ENCODE assay signal across 12 mouse cellular contexts in the genomic region with DNA sequence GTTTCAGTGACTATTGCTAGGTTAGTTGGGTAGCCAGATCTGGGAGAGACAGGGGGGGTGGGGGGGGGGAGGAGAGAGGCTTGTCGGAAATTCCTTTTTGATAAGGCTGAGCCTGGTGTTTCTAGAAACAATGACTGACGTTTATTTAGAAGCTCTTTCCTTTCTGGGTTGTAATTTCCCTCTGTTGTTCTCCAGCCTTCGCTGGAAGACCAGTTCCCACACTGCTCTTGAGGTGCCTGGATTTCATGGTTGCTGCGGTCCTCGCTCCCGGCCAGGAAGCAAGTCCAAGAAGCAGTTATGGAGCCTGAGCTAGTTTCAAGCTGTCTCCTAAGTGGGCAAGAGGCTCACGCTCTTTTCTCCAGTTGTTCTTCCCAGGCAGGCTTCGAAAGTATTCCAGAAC. TPM values are rescaled to one million over a fixed set of nuclear protein-coding genes. Genes with fewer than 3 reads are reported as not detected.
DNase-seq lines count a peak whose midpoint lies in the region; ATAC-seq lines count a peak whose summit lies in the region.
"Had no signal": no experiment of that assay in that cellular context is flagged by ENCODE, and none has a peak within 500 bp of the region (broad histone marks: within the 10 kb centered on the region; RNA-seq: fewer than 3 reads in every experiment).

No protein-coding gene starts in this region.

- H3K9ac ChIP-seq in heart, embryonic 11.5 days (ENCODE audit: low read depth, low read length), result no peak overlapping the region
- peak overlapping the region; percentile 80 for H3K9ac ChIP-seq in heart, embryonic 13.5 days
- H3K9ac ChIP-seq in limb, embryonic 13.5 days, result no peak overlapping the region
- H3K9ac ChIP-seq in midbrain, embryonic 15.5 days, result no peak overlapping the region
- H3K9ac ChIP-seq: liver, embryonic 14.5 days had no signal

- peak overlapping the region; percentile 68; the same call in 1 of the 2 replicates for H3K27ac ChIP-seq in heart, embryonic 11.5 days (ENCODE audit: low read depth, low read length)
- peak overlapping the region; percentile 62 for H3K27ac ChIP-seq in heart, embryonic 13.5 days (replicated peaks)
- H3K27ac ChIP-seq in limb, embryonic 13.5 days, result no peak overlapping the region
- H3K27ac ChIP-seq in midbrain, embryonic 15.5 days, result no peak overlapping the region
- H3K27ac ChIP-seq: liver, embryonic 14.5 days had no signal

- H3K27me3 ChIP-seq in heart, embryonic 11.5 days (ENCODE audit: control insufficient read depth, insufficient read depth, low read length), result peaks cover 35% of the 10 kb centered on the region
- peaks cover 39% of the 10 kb centered on the region for H3K27me3 ChIP-seq in heart, embryonic 13.5 days (replicated peaks)
- H3K27me3 ChIP-seq in limb, embryonic 13.5 days, result peaks cover 65% of the 10 kb centered on the region
- H3K27me3 ChIP-seq in midbrain, embryonic 15.5 days (replicated peaks), result no peaks in the 10 kb centered on the region

- H3K4me2 ChIP-seq in heart, embryonic 11.5 days, result peak overlapping the region; percentile 78
- H3K4me2 ChIP-seq in heart, embryonic 13.5 days, result peak overlapping the region; percentile 97
- peak overlapping the region; percentile 90 for H3K4me2 ChIP-seq in limb, embryonic 13.5 days (replicated peaks)
- H3K4me2 ChIP-seq in midbrain, embryonic 15.5 days, result peak overlapping the region; percentile 73; the same call in 1 of the 2 replicates

- WGBS in heart, embryonic 11.5 days (ENCODE audit: insufficient replicate concordance), result 29% methylated on average over 8 of the region's 8 CpGs
- WGBS in heart, embryonic 13.5 days, result 27% methylated on average over 8 of the region's 8 CpGs
- WGBS in limb, embryonic 13.5 days, result 52% methylated on average over 8 of the region's 8 CpGs
- 54% methylated on average over 8 of the region's 8 CpGs for WGBS in midbrain, embryonic 15.5 days

- no peaks in the 10 kb centered on the region for H3K36me3 ChIP-seq in heart, embryonic 11.5 days (ENCODE audit: control insufficient read depth, insufficient read depth, low read length)
- no peaks in the 10 kb centered on the region for H3K36me3 ChIP-seq in heart, embryonic 13.5 days
- no peaks in the 10 kb centered on the region for H3K36me3 ChIP-seq in limb, embryonic 13.5 days
- no peaks in the 10 kb centered on the region for H3K36me3 ChIP-seq in midbrain, embryonic 15.5 days (replicated peaks)

- no peaks in the 10 kb centered on the region for H3K9me3 ChIP-seq in heart, embryonic 11.5 days (replicated peaks; ENCODE audit: control insufficient read depth, low read length)
- H3K9me3 ChIP-seq in heart, embryonic 13.5 days, result 0 out of 2 replicates have a peak, but pooled peaks cover 8% of the 10 kb centered on the region
- H3K9me3 ChIP-seq in limb, embryonic 13.5 days, result peaks cover 13% of the 10 kb centered on the region
- no peaks in the 10 kb centered on the region for H3K9me3 ChIP-seq in midbrain, embryonic 15.5 days

- DNase-seq in heart, postnatal 4 days, result no peak
- DNase-seq in cerebellum, postnatal 14 days, result no peak
- DNase-seq in right cerebral cortex, postnatal 10 days (ENCODE audit: low spot score in 2 of 2), result no peak
- DNase-seq: right cerebral cortex, postnatal 25 days had no signal

- H3K4me1 ChIP-seq in heart, embryonic 11.5 days (ENCODE audit: control insufficient read depth, insufficient read depth, low read length), result peaks cover 10% of the 10 kb centered on the region
- H3K4me1 ChIP-seq in heart, embryonic 13.5 days, result peaks cover 34% of the 10 kb centered on the region
- peaks cover 33% of the 10 kb centered on the region for H3K4me1 ChIP-seq in limb, embryonic 13.5 days
- H3K4me1 ChIP-seq in midbrain, embryonic 15.5 days, result peaks cover 43% of the 10 kb centered on the region

- peak overlapping the region; percentile 53 for H3K4me3 ChIP-seq in heart, embryonic 11.5 days (ENCODE audit: low read depth, low read length)
- peak overlapping the region; percentile 64 for H3K4me3 ChIP-seq in heart, embryonic 13.5 days
- H3K4me3 ChIP-seq in limb, embryonic 13.5 days, result peak overlapping the region; percentile 54; the same call in 1 of the 2 replicates
- H3K4me3 ChIP-seq in midbrain, embryonic 15.5 days, result no peak overlapping the region

- no peak for ATAC-seq in heart, embryonic 11.5 days (replicated peaks; ENCODE audit: insufficient number of reproducible peaks, low FRiP score, low TSS enrichment)
- ATAC-seq in heart, embryonic 13.5 days (ENCODE audit: extremely low read depth, insufficient number of reproducible peaks, low FRiP score, low TSS enrichment), result no peak
- no peak for ATAC-seq in limb, embryonic 13.5 days (ENCODE audit: low FRiP score, low read depth)
- no peak for ATAC-seq in midbrain, embryonic 15.5 days (replicated peaks)
- ATAC-seq in activated CD4-positive, CD25-positive, alpha-beta regulatory T cell, adult 4 months, result no peak

RNA-seq across cellular contexts. Expression of a gene that starts 1.0 kb away (rescaled TPM):
- polyA plus RNA-seq in heart, embryonic 11.5 days (2014; fragmentation: Nextera tagmentation; extraction: Ambion mirVana), result 1.8 and 1.9 TPM in 2 replicates
- 1 to 10 TPM; 4.1 to 5.6 TPM for total RNA-seq in heart, postnatal 4 days (2021)
- 2.5 and 3.6 TPM in 2 replicates for polyA plus RNA-seq in heart, embryonic 13.5 days (2015; fragmentation: Nextera tagmentation; extraction: Ambion mirVana)
- 3.5 and 4.5 TPM in 2 replicates for polyA plus RNA-seq in limb, embryonic 13.5 days (2015; fragmentation: Nextera tagmentation; extraction: Ambion mirVana)
- 47.4 and 55.1 TPM in 2 replicates for polyA plus RNA-seq in midbrain, embryonic 15.5 days (2015; fragmentation: Nextera tagmentation; extraction: Ambion mirVana)
- polyA plus RNA-seq in activated CD4-positive, CD25-positive, alpha-beta regulatory T cell, adult 4 months (2017; shearing (Covaris generic)), result 10 to 100 TPM in 1 of 2 experiments, 1 to 10 TPM in 1; 4.7 to 11.8 TPM
- total RNA-seq: common myeloid progenitor, adult 5-6 weeks; hematopoietic stem cell, adult 5-6 weeks had no signal

Comparison
In these comparisons a context has a peak if more than half of its experiments do, and no peak if none do; other contexts are left out.
1. H3K27ac ChIP-seq: peak in heart, embryonic 11.5 days (single experiment) and heart, embryonic 13.5 days (single experiment); none in limb, embryonic 13.5 days (single experiment) and midbrain, embryonic 15.5 days (single experiment).
2. Peak in every context shown above with its lines, with median percentiles within 50 percentile points of each other: H3K4me2 ChIP-seq.